Mouse (Mus musculus) CH12.LX (cell line): Measurements from ENCODE around the gene Pprc1. TPM values are rescaled to one million over a fixed set of nuclear protein-coding genes. Genes with fewer than 3 reads are reported as not detected.

ENCODE experiments used
- DNase-seq: peaks from one replicate; pipeline ENCODE4 v3.0.0-alpha.2; 2013; ENCODE audit errors: extremely low read depth
- H3K27ac ChIP-seq: 2 replicates; pipeline ENCODE4 v1.5.1; 2012; ENCODE audit warnings: low read depth, mild to moderate bottlenecking, control low read depth, moderate library complexity; ENCODE audit not compliant: insufficient read depth
- H3K27me3 ChIP-seq: replicated peaks from 2 replicates; pipeline ENCODE3; 2012; ENCODE audit warnings: inconsistent platforms
- H3K36me3 ChIP-seq, 2 experiments: replicated peaks in 1 of 2; 2 replicates each; pipeline versions ENCODE3 to v1.6.1; 2012; ENCODE audit warnings: inconsistent platforms in 1 of 2, low read length in 1 of 2, mild to moderate bottlenecking in 1 of 2, mixed read lengths in 1 of 2, moderate library complexity in 1 of 2; ENCODE audit not compliant: control insufficient read depth in 1 of 2, insufficient read depth in 1 of 2
- H3K4me1 ChIP-seq, 2 experiments: 2 replicates each; pipeline ENCODE4 v1.6.1; 2012; ENCODE audit warnings: inconsistent platforms in 1 of 2, moderate library complexity in 1 of 2; ENCODE audit not compliant: insufficient read depth in 2 of 2, control insufficient read depth in 1 of 2
- H3K4me2 ChIP-seq: 2 replicates; pipeline ENCODE4 v1.6.1; 2012; ENCODE audit warnings: low read depth, mild to moderate bottlenecking, control low read depth; ENCODE audit not compliant: poor library complexity, insufficient read depth, severe bottlenecking
- H3K4me3 ChIP-seq, 3 experiments: fragments of 150-350 bp in 1 of 3; sonication (generic) in 1 of 3; replicated peaks in 1 of 3; 2 replicates each; pipeline versions ENCODE3 to v1.5.1; 2011 to 2012; ENCODE audit warnings: low read depth in 2 of 3, low read length in 2 of 3, mild to moderate bottlenecking in 2 of 3, moderate library complexity in 2 of 3, control low read depth in 1 of 3, improper control_type of control experiment in 1 of 3, inconsistent platforms in 1 of 3, mixed read lengths in 1 of 3; ENCODE audit not compliant: poor library complexity in 1 of 3
- H3K79me2 ChIP-seq: replicated peaks from 2 replicates; pipeline ENCODE4 v1.6.1; 2012; ENCODE audit warnings: mild to moderate bottlenecking, moderate library complexity; ENCODE audit not compliant: control insufficient read depth, poor library complexity, insufficient read depth, severe bottlenecking; ENCODE audit errors: extremely low read depth
- H3K9ac ChIP-seq: 2 replicates; pipeline ENCODE4 v1.6.1; 2012; ENCODE audit warnings: low read depth, mild to moderate bottlenecking, control low read depth, moderate library complexity; ENCODE audit not compliant: insufficient read depth
- H3K9me3 ChIP-seq: replicated peaks from 2 replicates; pipeline ENCODE3; 2012; ENCODE audit warnings: low read length, inconsistent platforms, mixed read lengths
- BHLHE40 ChIP-seq: IDR thresholded peaks from 2 replicates; pipeline ENCODE4 v1.6.1; 2011; ENCODE audit warnings: mild to moderate bottlenecking, low read depth, low read length, improper control_type of control experiment
- CHD1 ChIP-seq: IDR thresholded peaks from 2 replicates; pipeline ENCODE4 v1.6.1; 2012; ENCODE audit warnings: low read depth, low read length, improper control_type of control experiment, inconsistent platforms
- CHD2 ChIP-seq: IDR thresholded peaks from 2 replicates; pipeline ENCODE4 v1.6.1; 2011; ENCODE audit warnings: low read length, improper control_type of control experiment
- CTCF ChIP-seq, 2 experiments: IDR thresholded peaks in 1 of 2; conservative IDR thresholded peaks in 1 of 2; 2 replicates each; pipeline ENCODE4 v1.5.1; 2011 to 2012; ENCODE audit warnings: low read depth in 2 of 2, low read length in 2 of 2, improper control_type of control experiment in 1 of 2, inconsistent platforms in 1 of 2, mild to moderate bottlenecking in 1 of 2, moderate library complexity in 1 of 2
- E2F4 ChIP-seq: IDR thresholded peaks from 2 replicates; pipeline ENCODE4 v1.6.1; 2011; ENCODE audit warnings: low read depth, low read length, improper control_type of control experiment; ENCODE audit not compliant: insufficient replicate concordance
- ELF1 ChIP-seq: IDR thresholded peaks from 2 replicates; pipeline ENCODE4 v1.6.1; 2014; ENCODE audit warnings: low read depth, mild to moderate bottlenecking, inconsistent platforms, low read length, improper control_type of control experiment
- EP300 ChIP-seq: IDR thresholded peaks from 2 replicates; pipeline ENCODE4 v1.6.1; 2011; ENCODE audit warnings: low read length, improper control_type of control experiment
- ETS1 ChIP-seq: conservative IDR thresholded peaks from 2 replicates; pipeline ENCODE4 v1.6.1; 2012; ENCODE audit warnings: low read depth, mild to moderate bottlenecking, inconsistent platforms, low read length, improper control_type of control experiment, moderate library complexity
- GABPA ChIP-seq: IDR thresholded peaks from 2 replicates; pipeline ENCODE4 v1.6.1; 2012; ENCODE audit warnings: low read depth, low read length, improper control_type of control experiment, inconsistent platforms; ENCODE audit not compliant: insufficient replicate concordance
- HCFC1 ChIP-seq: IDR thresholded peaks from 2 replicates; pipeline ENCODE4 v1.6.1; 2012; ENCODE audit warnings: low read depth, mild to moderate bottlenecking, inconsistent platforms, low read length, improper control_type of control experiment
- IRF4 ChIP-seq: IDR thresholded peaks from 2 replicates; pipeline ENCODE4 v1.6.1; 2014; ENCODE audit warnings: low read depth, mild to moderate bottlenecking, inconsistent platforms, low read length, improper control_type of control experiment
- JUN ChIP-seq: IDR thresholded peaks from 2 replicates; pipeline ENCODE4 v1.6.1; 2011; ENCODE audit warnings: low read depth, mild to moderate bottlenecking, low read length, improper control_type of control experiment, moderate library complexity; ENCODE audit not compliant: insufficient read depth
- JUND ChIP-seq: conservative IDR thresholded peaks from 2 replicates; pipeline ENCODE4 v1.6.1; 2011; ENCODE audit warnings: low read depth, low read length, improper control_type of control experiment
- KAT2A ChIP-seq: IDR thresholded peaks from 2 replicates; pipeline ENCODE4 v1.6.1; 2012; ENCODE audit warnings: low read length, improper control_type of control experiment, inconsistent platforms; ENCODE audit not compliant: insufficient replicate concordance
- MAFK ChIP-seq: IDR thresholded peaks from 2 replicates; pipeline ENCODE4 v1.6.1; 2011; ENCODE audit warnings: low read length, improper control_type of control experiment; ENCODE audit not compliant: insufficient replicate concordance
- MAX ChIP-seq: IDR thresholded peaks from 2 replicates; pipeline ENCODE4 v1.6.1; 2011; ENCODE audit warnings: low read length, improper control_type of control experiment
- MAZ ChIP-seq: IDR thresholded peaks from 2 replicates; pipeline ENCODE4 v1.6.1; 2012; ENCODE audit warnings: low read depth, mild to moderate bottlenecking, inconsistent platforms, low read length, improper control_type of control experiment, moderate library complexity
- MEF2A ChIP-seq: IDR thresholded peaks from 2 replicates; pipeline ENCODE4 v1.6.1; 2014; ENCODE audit warnings: low read depth, mild to moderate bottlenecking, inconsistent platforms, low read length, improper control_type of control experiment, borderline replicate concordance
- MXI1 ChIP-seq: IDR thresholded peaks from 2 replicates; pipeline ENCODE4 v1.6.1; 2011; ENCODE audit warnings: mild to moderate bottlenecking, low read depth, low read length, improper control_type of control experiment
- MYC ChIP-seq: IDR thresholded peaks from 2 replicates; pipeline ENCODE4 v1.6.1; 2011; ENCODE audit warnings: low read depth, mild to moderate bottlenecking, improper control_type of control experiment, low read length
- NELFE ChIP-seq: IDR thresholded peaks from 2 replicates; pipeline ENCODE4 v1.6.1; 2011; ENCODE audit warnings: low read depth, low read length, improper control_type of control experiment
- NRF1 ChIP-seq: IDR thresholded peaks from 2 replicates; pipeline ENCODE4 v1.6.1; 2014; ENCODE audit warnings: low read depth, mild to moderate bottlenecking, inconsistent platforms, low read length, improper control_type of control experiment, moderate library complexity
- PAX5 ChIP-seq: IDR thresholded peaks from 2 replicates; pipeline ENCODE4 v1.6.1; 2012; ENCODE audit warnings: low read length, inconsistent platforms, mixed read lengths
- POLR2A ChIP-seq: IDR thresholded peaks from 2 replicates; pipeline ENCODE4 v1.6.1; 2011; ENCODE audit warnings: low read depth, mild to moderate bottlenecking, improper control_type of control experiment, low read length
- POLR2AphosphoS2 ChIP-seq: IDR thresholded peaks from 2 replicates; pipeline ENCODE4 v1.6.1; 2011; ENCODE audit warnings: low read depth, low read length, improper control_type of control experiment
- RAD21 ChIP-seq: IDR thresholded peaks from 2 replicates; pipeline ENCODE4 v1.6.1; 2011; ENCODE audit warnings: low read depth, mild to moderate bottlenecking, low read length, improper control_type of control experiment, moderate library complexity
- RCOR1 ChIP-seq: conservative IDR thresholded peaks from 2 replicates; pipeline ENCODE4 v1.6.1; 2012; ENCODE audit warnings: low read depth, mild to moderate bottlenecking, inconsistent platforms, low read length, improper control_type of control experiment
- SIN3A ChIP-seq: IDR thresholded peaks from 2 replicates; pipeline ENCODE4 v1.6.1; 2012; ENCODE audit warnings: low read length, improper control_type of control experiment, inconsistent platforms
- SMC3 ChIP-seq: IDR thresholded peaks from 2 replicates; pipeline ENCODE4 v1.6.1; 2011; ENCODE audit warnings: low read depth, low read length, improper control_type of control experiment
- TBP ChIP-seq: conservative IDR thresholded peaks from 2 replicates; pipeline ENCODE4 v1.6.1; 2011; ENCODE audit warnings: low read depth, low read length, improper control_type of control experiment
- TCF12 ChIP-seq: IDR thresholded peaks from 2 replicates; pipeline ENCODE4 v1.6.1; 2014; ENCODE audit warnings: low read depth, mild to moderate bottlenecking, inconsistent platforms, low read length, improper control_type of control experiment
- UBTF ChIP-seq: IDR thresholded peaks from 2 replicates; pipeline ENCODE4 v1.6.1; 2012; ENCODE audit warnings: low read depth, mild to moderate bottlenecking, inconsistent platforms, low read length, improper control_type of control experiment, moderate library complexity
- USF1 ChIP-seq: IDR thresholded peaks from 2 replicates; pipeline ENCODE4 v1.6.1; 2014; ENCODE audit warnings: low read depth, mild to moderate bottlenecking, inconsistent platforms, low read length, improper control_type of control experiment
- USF2 ChIP-seq: conservative IDR thresholded peaks from 2 replicates; pipeline ENCODE4 v1.6.1; 2011; ENCODE audit warnings: low read depth, low read length, improper control_type of control experiment
- ZC3H11A ChIP-seq: IDR thresholded peaks from 2 replicates; pipeline ENCODE4 v1.6.1; 2012; ENCODE audit warnings: low read depth, mild to moderate bottlenecking, inconsistent platforms, low read length, improper control_type of control experiment
- ZKSCAN1 ChIP-seq: IDR thresholded peaks from 2 replicates; pipeline ENCODE4 v1.6.1; 2012; ENCODE audit warnings: low read depth, inconsistent platforms, low read length, improper control_type of control experiment, borderline replicate concordance
- ZMIZ1 ChIP-seq: IDR thresholded peaks from 2 replicates; pipeline ENCODE4 v1.6.1; 2012; ENCODE audit warnings: low read depth, mild to moderate bottlenecking, inconsistent platforms, low read length, improper control_type of control experiment
- ZNF384 ChIP-seq: IDR thresholded peaks from 2 replicates; pipeline ENCODE4 v1.6.1; 2012; ENCODE audit warnings: low read depth, low read length, improper control_type of control experiment, inconsistent platforms
- dilution Hi-C: fragments of 300-500 bp; cut with MboI; formaldehyde crosslinking; loops from 2 replicates; pipeline ENCODE4 v1.14.3; 2020; ENCODE audit warnings: low sequenced_read_pairs; ENCODE audit not compliant: extremely low pct_unique_long_range_greater_than_20kb, extremely low pct_ligation_motif_present
- in situ Hi-C: fragments of 300-500 bp; cut with MboI; formaldehyde crosslinking; loops from 3 replicates; pipeline ENCODE4 v1.14.3; 2019; ENCODE audit warnings: low sequenced_read_pairs, low pct_ligation_motif_present, low pct_unique_long_range_greater_than_20kb, mixed read lengths
- polyA plus RNA-seq: library from polyadenylated mRNA; unstranded; fragments of >175 nt; gene quantifications from 2 replicates; pipeline ENCODE4 v1.2.1, GENCODE M21; 2012; ENCODE audit warnings: low read depth; ENCODE audit not compliant: insufficient read length
- total RNA-seq, 2 experiments: library from RNA; depleted of rRNA; stranded (reverse); fragments of 300-350 nt in 1 of 2; fragments of >200 nt in 1 of 2; gene quantifications; 2 replicates each; pipeline ENCODE4 v1.2.3; 2012 to 2014

Gene Pprc1
- total and polyA plus RNA-seq, 3 experiments: 13.0 to 68.7 (median 21.2) TPM

- H3K79me2 ChIP-seq: peaks cover 37% of the 10 kb centered on the region
- peak within 1 kb of the TSS; percentile 92 to 98 (median 93) for H3K4me3 ChIP-seq
- no peaks in the 10 kb centered on the region for H3K9me3 ChIP-seq
- H3K4me1 ChIP-seq: peaks cover 10 to 19% of the 10 kb centered on the region in 2 experiments
- H3K9ac ChIP-seq: peak within 1 kb of the TSS; percentile 86
- H3K4me2 ChIP-seq: peak within 1 kb of the TSS; percentile 96
- DNase-seq: peak; percentile 98
- no peaks in the 10 kb centered on the region for H3K27me3 ChIP-seq
- in situ Hi-C loops (no loop called here), dilution Hi-C loops (no loop called here)
- TF ChIP-seq UBTF (no peak), KAT2A (peak; percentile 79), USF1 (peak; percentile 38), RAD21 (no peak), HCFC1 (peak; percentile 92), MYC (peak; percentile 100), ZC3H11A (no peak), JUN (peak; percentile 30; the same call in 1 of the 2 replicates), MAFK (no peak), POLR2A (peak; percentile 97), CHD2 (peak; percentile 82), ZKSCAN1 (no peak), CTCF (conservative IDR thresholded peaks at IDR 0.05 in 1 of 2, IDR thresholded peaks at IDR 0.05 in 1 of 2; ENCODE audit: low read depth in 2 of 2, low read length in 2 of 2) (no peak), EP300 (no peak), NRF1 (peak; percentile 79), BHLHE40 (peak; percentile 82), SMC3 (no peak), IRF4 (peak; percentile 82), NELFE (peak; percentile 76), MAZ (peak; percentile 73; the same call in 1 of the 2 replicates), ELF1 (peak; percentile 94), ETS1 (peak; percentile 77), JUND (no peak), CHD1 (no peak), MAX (peak; percentile 98), POLR2AphosphoS2 (peak; percentile 97), TBP (peak; percentile 84), ZMIZ1 (peak; percentile 61), USF2 (no peak), RCOR1 (no peak), PAX5 (no peak), MEF2A (peak; percentile 90), GABPA (peak; percentile 29; the same call in 1 of the 2 replicates), SIN3A (peak; percentile 98), MXI1 (peak; percentile 99), ZNF384 (no peak), TCF12 (peak; percentile 82), E2F4 (peak; percentile 100)
- H3K27ac ChIP-seq: peak within 1 kb of the TSS; percentile 22; the same call in 1 of the 2 replicates
- peaks cover 50 to 69% of the 10 kb centered on the region in 2 experiments for H3K36me3 ChIP-seq
These were observed 31.2 kb downstream of the Pprc1 start, which contains the start of gene Nolc1 for GRCm38 (mm10) chr19:46075616-46076607. Gene Nolc1 (plus strand): TSS chr19:46075863.
